Mouse (Mus musculus) layer of hippocampus, postnatal 25 days (tissue): Measurements from ENCODE around the gene Gm6164. TPM values are rescaled to one million over a fixed set of nuclear protein-coding genes. Genes with fewer than 3 reads are reported as not detected.
"Not testable (repeated sequence)": the region's sequence is repeated elsewhere in the genome, so short reads cannot be mapped to it uniquely, and the experiment has no call there.

Experiments
- DNase-seq, 2 experiments: peaks; one replicate each; pipeline ENCODE4 v3.0.0; 2022; ENCODE audit warnings: mixed read lengths in 2 of 2, low spot score in 1 of 2; ENCODE audit errors: extremely low spot score in 1 of 2
- total RNA-seq, 2 experiments: library from RNA; stranded (reverse); gene quantifications; 2 replicates each; pipeline ENCODE4 v1.2.3; 2021

Gm6164 gene
- total RNA-seq = not detected

GRCm38 (mm10) chr7:20205507-20205906 lies at the start of gene Gm6164:
Gene Gm6164, minus strand, starts transcription at chr7:20205607.
- not testable (repeated sequence) for DNase-seq

GRCm38 (mm10) chr7:20233728-20234127 lies 28.3 kb upstream of the Gm6164 start, which contains the start of gene Gm4498:
Gene Gm4498, minus strand, starts transcription at chr7:20233828.
- DNase-seq = not testable (repeated sequence)

- DNase-seq = not testable (repeated sequence)
Measured at GRCm38 (mm10) chr7:20193410-20193809, 12.0 kb downstream of the Gm6164 start, which contains the start of gene Vmn1r95. Gene Vmn1r95, plus strand, starts transcription at chr7:20193710.

- DNase-seq = not testable (repeated sequence)
Measured at GRCm38 (mm10) chr7:20168277-20168676, 37.1 kb downstream of the Gm6164 start, which contains the start of gene Vmn1r94. Gene Vmn1r94, minus strand, starts transcription at chr7:20168377.

Other genes starting within 250 kb of the Gm6164 start
- not detected for gene Ceacam20, start 240.2 kb downstream of the Gm6164 start, total RNA-seq
- not detected for gene Nlrp9b, start 214.1 kb downstream of the Gm6164 start, total RNA-seq
- not detected for gene Vmn1r91, start 105.9 kb downstream of the Gm6164 start, total RNA-seq
- not detected for gene Gm16442, start 83.0 kb downstream of the Gm6164 start, total RNA-seq
- not detected for gene Vmn1r93, start 66.5 kb downstream of the Gm6164 start, total RNA-seq
- not detected for gene Vmn1r94, start 37.2 kb downstream of the Gm6164 start, total RNA-seq
- not detected for gene Vmn1r95, start 11.9 kb downstream of the Gm6164 start, total RNA-seq
- gene Gm4498, start 28.2 kb upstream of the Gm6164 start, total RNA-seq = not detected
- not detected for gene Gm5890, start 57.2 kb upstream of the Gm6164 start, total RNA-seq
- not detected for gene Gm4133, start 128.5 kb upstream of the Gm6164 start, total RNA-seq
- gene Gm5728, start 169.8 kb upstream of the Gm6164 start, total RNA-seq = not detected
- gene Vmn1r100, start 212.3 kb upstream of the Gm6164 start, total RNA-seq = not detected
- not detected for gene Vmn1r101, start 237.0 kb upstream of the Gm6164 start, total RNA-seq